Mouse (Mus musculus): ENCODE data around the gene Prkce. TPM values are rescaled to one million over a fixed set of nuclear protein-coding genes. Genes with fewer than 3 reads are reported as not detected.
"Not testable (repeated sequence)": the region's sequence is repeated elsewhere in the genome, so short reads cannot be mapped to it uniquely, and the experiment has no call there.

Gene Prkce
- polyA plus RNA-seq, 2 experiments: 0.32 to 0.37 TPM

GRCm38 (mm10) chr17:86471684-86472083 lies 304.1 kb downstream of the Prkce start:
- Histone ChIP-seq H3K9ac (replicated peaks) (no peak overlapping the region), H3K27me3 (ENCODE audit: control insufficient read depth, insufficient read depth, low read length) (no peaks in the 10 kb centered on the region), H3K36me3 (replicated peaks; ENCODE audit: control insufficient read depth, insufficient read depth, low read depth) (no peaks in the 10 kb centered on the region), H3K4me1 (replicated peaks; ENCODE audit: control insufficient read depth in 2 of 2, insufficient read depth in 2 of 2, low read length in 1 of 2) (0 out of 4 replicates have a peak, but pooled peaks cover 0 to 3% of the 10 kb centered on the region in 2 experiments), H3K4me2 (ENCODE audit: low read depth) (no peak overlapping the region), H3K27ac (no peak overlapping the region), H3K4me3 (ENCODE audit: insufficient read depth in 1 of 2, low read depth in 2 of 2, low read length in 2 of 2) (no peak overlapping the region), H3K9me3 (ENCODE audit: control insufficient read depth, low read length) (no peaks in the 10 kb centered on the region)
- 42% methylated on average over 5 of the region's 5 CpGs for WGBS (ENCODE audit: insufficient replicate concordance)
- DNase-seq (ENCODE audit: low read depth in 3 of 3, low spot score in 3 of 3) (no peak), ATAC-seq (ENCODE audit: insufficient read depth) (no peak)
- TF ChIP-seq EP300 (IDR thresholded peaks at IDR 0.05; ENCODE audit: low read depth) (no peak), CTCF (IDR thresholded peaks at IDR 0.05; ENCODE audit: low read depth) (peak; percentile 80)

GRCm38 (mm10) chr17:86476674-86477073 lies 309.1 kb downstream of the Prkce start:
- Histone ChIP-seq H3K9me3 (ENCODE audit: control insufficient read depth, low read length) (no peaks in the 10 kb centered on the region), H3K4me3 (ENCODE audit: insufficient read depth in 1 of 2, low read depth in 2 of 2, low read length in 2 of 2) (no peak overlapping the region), H3K27ac (no peak overlapping the region), H3K9ac (replicated peaks) (no peak overlapping the region), H3K27me3 (ENCODE audit: control insufficient read depth, insufficient read depth, low read length) (no peaks in the 10 kb centered on the region), H3K4me2 (ENCODE audit: low read depth) (no peak overlapping the region), H3K4me1 (replicated peaks; ENCODE audit: control insufficient read depth in 2 of 2, insufficient read depth in 2 of 2, low read length in 1 of 2) (no peaks in the 10 kb centered on the region), H3K36me3 (replicated peaks; ENCODE audit: control insufficient read depth, insufficient read depth, low read depth) (no peaks in the 10 kb centered on the region)
- DNase-seq (ENCODE audit: low read depth in 3 of 3, low spot score in 3 of 3) (no peak), ATAC-seq (ENCODE audit: insufficient read depth) (no peak)
- 42% methylated on average over 10 of the region's 10 CpGs for WGBS (ENCODE audit: insufficient replicate concordance)
- no peak for TF ChIP-seq EP300 (IDR thresholded peaks at IDR 0.05; ENCODE audit: low read depth)

DNA sequence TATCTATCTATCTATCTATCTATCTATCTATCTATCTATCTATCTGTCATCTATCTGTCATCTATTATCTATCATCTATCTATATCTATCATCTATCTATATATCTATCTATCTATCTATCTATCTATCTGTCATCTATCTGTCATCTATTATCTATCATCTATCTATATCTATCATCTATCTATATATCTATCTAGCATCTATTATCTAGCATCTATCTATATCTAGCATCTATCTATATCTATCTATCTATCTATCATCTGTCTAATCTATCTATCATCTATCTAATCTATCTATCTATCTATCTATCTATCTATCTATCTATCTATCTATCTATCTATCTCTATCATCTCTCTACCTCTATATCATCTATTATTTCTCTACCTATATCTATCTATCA lies 309.8 kb downstream of the Prkce start:
- not testable (repeated sequence) for H3K36me3 ChIP-seq (replicated peaks; ENCODE audit: control insufficient read depth, insufficient read depth, low read depth); H3K4me1 ChIP-seq (replicated peaks; ENCODE audit: control insufficient read depth in 2 of 2, insufficient read depth in 2 of 2, low read length in 1 of 2); H3K9ac ChIP-seq (replicated peaks); H3K27ac ChIP-seq; ATAC-seq (ENCODE audit: insufficient read depth); DNase-seq (ENCODE audit: low read depth in 3 of 3, low spot score in 3 of 3); H3K4me3 ChIP-seq (ENCODE audit: insufficient read depth in 1 of 2, low read depth in 2 of 2, low read length in 2 of 2); H3K9me3 ChIP-seq (ENCODE audit: control insufficient read depth, low read length); H3K27me3 ChIP-seq (ENCODE audit: control insufficient read depth, insufficient read depth, low read length); H3K4me2 ChIP-seq (ENCODE audit: low read depth)

DNA sequence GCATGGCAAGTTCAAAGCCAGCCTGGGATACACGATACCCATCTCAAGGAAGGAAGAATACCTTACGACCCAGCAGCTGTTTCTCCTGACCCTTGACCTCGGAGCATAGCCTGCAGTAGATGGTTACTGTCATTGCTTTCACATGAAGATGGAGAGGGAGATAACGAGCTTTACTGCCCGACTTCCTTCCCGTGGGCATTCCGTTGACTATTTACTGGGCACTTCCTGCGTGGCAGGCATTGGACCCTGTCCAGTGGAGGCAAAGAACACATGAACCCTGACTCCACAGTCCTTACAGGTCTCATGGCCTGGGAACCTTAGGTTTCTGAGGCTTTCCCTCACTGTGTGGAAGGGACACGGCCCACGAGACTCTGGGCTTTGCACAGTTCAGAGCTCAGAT lies 311.8 kb downstream of the Prkce start:
- DNase-seq (ENCODE audit: low read depth in 3 of 3, low spot score in 3 of 3) (no peak), ATAC-seq (ENCODE audit: insufficient read depth) (no peak)
- Histone ChIP-seq H3K4me2 (ENCODE audit: low read depth) (no peak overlapping the region), H3K4me3 (ENCODE audit: insufficient read depth in 1 of 2, low read depth in 2 of 2, low read length in 2 of 2) (no peak overlapping the region), H3K36me3 (replicated peaks; ENCODE audit: control insufficient read depth, insufficient read depth, low read depth) (no peaks in the 10 kb centered on the region), H3K27ac (no peak overlapping the region), H3K4me1 (replicated peaks; ENCODE audit: control insufficient read depth in 2 of 2, insufficient read depth in 2 of 2, low read length in 1 of 2) (peaks cover 0 to under 1% of the 10 kb centered on the region in 2 experiments; a peak in 1 of 4 replicates), H3K27me3 (ENCODE audit: control insufficient read depth, insufficient read depth, low read length) (no peaks in the 10 kb centered on the region), H3K9ac (replicated peaks) (no peak overlapping the region), H3K9me3 (ENCODE audit: control insufficient read depth, low read length) (no peaks in the 10 kb centered on the region)
- no peak for TF ChIP-seq CTCF (IDR thresholded peaks at IDR 0.05; ENCODE audit: low read depth)
- TF ChIP-seq EP300 (IDR thresholded peaks at IDR 0.05; ENCODE audit: low read depth): no peak
- 41% methylated on average over 10 of the region's 10 CpGs for WGBS (ENCODE audit: insufficient replicate concordance)

GRCm38 (mm10) chr17:86482675-86483074 lies 315.1 kb downstream of the Prkce start:
- WGBS (ENCODE audit: insufficient replicate concordance): 71% methylated on average over 10 of the region's 10 CpGs
- Histone ChIP-seq H3K36me3 (replicated peaks; ENCODE audit: control insufficient read depth, insufficient read depth, low read depth) (no peaks in the 10 kb centered on the region), H3K4me3 (ENCODE audit: insufficient read depth in 1 of 2, low read depth in 2 of 2, low read length in 2 of 2) (no peak overlapping the region), H3K4me1 (replicated peaks; ENCODE audit: control insufficient read depth in 2 of 2, insufficient read depth in 2 of 2, low read length in 1 of 2) (peaks cover 0 to 8% of the 10 kb centered on the region in 2 experiments; a peak in 2 of 4 replicates), H3K9ac (replicated peaks) (no peak overlapping the region), H3K9me3 (ENCODE audit: control insufficient read depth, low read length) (no peaks in the 10 kb centered on the region), H3K27me3 (ENCODE audit: control insufficient read depth, insufficient read depth, low read length) (no peaks in the 10 kb centered on the region), H3K27ac (no peak overlapping the region), H3K4me2 (ENCODE audit: low read depth) (no peak overlapping the region)
- DNase-seq (ENCODE audit: low read depth in 3 of 3, low spot score in 3 of 3) (no peak), ATAC-seq (ENCODE audit: insufficient read depth) (no peak)
- TF ChIP-seq CTCF (IDR thresholded peaks at IDR 0.05; ENCODE audit: low read depth) (no peak), EP300 (IDR thresholded peaks at IDR 0.05; ENCODE audit: low read depth) (no peak)
